Comparison of ENCODE assay signal across 9 mouse cellular contexts in the genomic region with DNA sequence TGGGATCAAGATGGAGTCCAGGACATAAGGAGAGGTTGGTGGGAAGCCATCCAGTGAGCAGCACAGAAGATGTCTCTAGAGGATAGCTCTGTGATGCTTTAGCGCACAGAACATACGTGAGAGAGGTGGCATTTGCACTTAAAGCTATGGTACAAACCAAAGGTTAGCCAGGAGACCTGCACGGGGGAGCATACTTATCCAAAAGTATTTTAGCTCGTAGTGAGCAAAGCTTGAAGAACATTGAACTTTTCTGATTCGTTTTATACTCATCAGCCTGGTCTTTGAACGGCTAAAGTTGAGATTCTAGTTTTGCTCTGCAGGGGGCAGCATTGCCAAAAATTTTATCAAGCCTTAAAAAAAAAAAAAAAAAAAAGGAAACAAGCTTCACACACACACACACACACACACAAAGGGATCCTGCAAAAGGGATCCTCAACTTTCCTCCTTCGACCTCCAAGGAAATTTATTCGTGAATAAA. TPM values are rescaled to one million over a fixed set of nuclear protein-coding genes. Genes with fewer than 3 reads are reported as not detected.
DNase-seq lines count a peak whose midpoint lies in the region; ATAC-seq lines count a peak whose summit lies in the region.
"Had no signal": no experiment of that assay in that cellular context is flagged by ENCODE, and none has a peak within 500 bp of the region (broad histone marks: within the 10 kb centered on the region; RNA-seq: fewer than 3 reads in every experiment).

No protein-coding gene starts in this region.

- 0 out of 2 replicates have a peak, but pooled peaks cover 11% of the 10 kb centered on the region for H3K27me3 ChIP-seq in kidney, embryonic 15.5 days
- no peaks in the 10 kb centered on the region for H3K27me3 ChIP-seq in lung, embryonic 16.5 days (ENCODE audit: control insufficient read depth, insufficient read depth, low read depth, low read length)
- H3K27me3 ChIP-seq: midbrain, embryonic 12.5 days had no signal

- peak overlapping the region; percentile 67; the same call in 1 of the 2 replicates for H3K27ac ChIP-seq in kidney, embryonic 15.5 days
- H3K27ac ChIP-seq in lung, embryonic 16.5 days (ENCODE audit: low read length) = no peak overlapping the region
- H3K27ac ChIP-seq: midbrain, embryonic 12.5 days had no signal

- DNase-seq in testis, postnatal 10 days (ENCODE audit: low spot score) = peak; percentile 71
- DNase-seq in testis, postnatal 14 days (ENCODE audit: low spot score) = no peak
- DNase-seq in brain, embryonic 18.5 days (ENCODE audit: low read depth, low spot score) = peak; percentile 22
- peak; percentile 55 to 73 for DNase-seq in right cerebral cortex, postnatal 10 days (ENCODE audit: low spot score in 2 of 2)

- H3K4me1 ChIP-seq in kidney, embryonic 15.5 days = peaks cover 16% of the 10 kb centered on the region
- H3K4me1 ChIP-seq in lung, embryonic 16.5 days (replicated peaks; ENCODE audit: control insufficient read depth, insufficient read depth, low read length) = 0 out of 2 replicates have a peak, but pooled peaks cover 2% of the 10 kb centered on the region

- H3K36me3 ChIP-seq in kidney, embryonic 15.5 days = no peaks in the 10 kb centered on the region
- H3K36me3 ChIP-seq in lung, embryonic 16.5 days (ENCODE audit: control insufficient read depth, insufficient read depth, low read length) = no peaks in the 10 kb centered on the region
- H3K36me3 ChIP-seq: midbrain, embryonic 12.5 days had no signal

- no peaks in the 10 kb centered on the region for H3K9me3 ChIP-seq in kidney, embryonic 15.5 days (replicated peaks)
- H3K9me3 ChIP-seq in lung, embryonic 16.5 days (ENCODE audit: control insufficient read depth, low read length) = no peaks in the 10 kb centered on the region
- H3K9me3 ChIP-seq: midbrain, embryonic 12.5 days had no signal

- WGBS in kidney, embryonic 15.5 days = 25% methylated on average over 8 of the region's 8 CpGs
- 18% methylated on average over 8 of the region's 8 CpGs for WGBS in lung, embryonic 16.5 days

- no peak overlapping the region for H3K9ac ChIP-seq in kidney, embryonic 15.5 days
- H3K9ac ChIP-seq in lung, embryonic 16.5 days (ENCODE audit: low read length) = no peak overlapping the region
- H3K9ac ChIP-seq: midbrain, embryonic 12.5 days had no signal

- 0 out of 2 replicates have a peak overlapping the region, but pooled peaks have one; percentile 6 for H3K4me3 ChIP-seq in kidney, embryonic 15.5 days (replicated peaks)
- no peak overlapping the region for H3K4me3 ChIP-seq in lung, embryonic 16.5 days (ENCODE audit: low read length)
- H3K4me3 ChIP-seq: erythroblast, embryonic 14.5 days; midbrain, embryonic 12.5 days had no signal

- peak; percentile 64 for ATAC-seq in frontal cortex, adult (ENCODE audit: low TSS enrichment)
- ATAC-seq in kidney, embryonic 15.5 days (replicated peaks; ENCODE audit: low FRiP score) = peak; percentile 31; the same call in 1 of the 2 replicates
- ATAC-seq in lung, embryonic 16.5 days (ENCODE audit: low read depth) = no peak

- peak overlapping the region; percentile 38 for H3K4me2 ChIP-seq in kidney, embryonic 15.5 days
- peak overlapping the region; percentile 39 for H3K4me2 ChIP-seq in lung, embryonic 16.5 days (ENCODE audit: low read depth, low read length)
- H3K4me2 ChIP-seq: midbrain, embryonic 12.5 days had no signal

RNA-seq across cellular contexts. Expression of a gene that starts 16.6 kb away (rescaled TPM):
- 128 and 131 TPM in 2 replicates for polyA plus RNA-seq in kidney, embryonic 15.5 days (2015; fragmentation: Nextera tagmentation; extraction: Ambion mirVana)
- 99.7 and 101 TPM in 2 replicates for polyA plus RNA-seq in lung, embryonic 16.5 days (2015; fragmentation: Nextera tagmentation; extraction: Ambion mirVana)

RNA-seq across cellular contexts. Expression of a gene that starts 57.4 kb away (rescaled TPM):
- 0.17 and 0.64 TPM in 2 replicates for polyA plus RNA-seq in kidney, embryonic 15.5 days (2015; fragmentation: Nextera tagmentation; extraction: Ambion mirVana)
- polyA plus RNA-seq in lung, embryonic 16.5 days (2015; fragmentation: Nextera tagmentation; extraction: Ambion mirVana) = 0.60 and 1.2 TPM in 2 replicates
- polyA plus RNA-seq: erythroblast, embryonic 14.5 days; midbrain, embryonic 12.5 days had no signal
